Mouse (Mus musculus) embryonic fibroblast, embryonic 13.5 days (primary cell): ENCODE measurements around the gene Prkch. TPM values are rescaled to one million over a fixed set of nuclear protein-coding genes. Genes with fewer than 3 reads are reported as not detected.
A peak's percentile ranks its signal among the peaks of the same experiment; 100 is the strongest.

Source experiments
- H3K27ac ChIP-seq: 2 replicates; pipeline ENCODE4 v1.5.1; 2012; ENCODE audit warnings: low read length, control low read depth, inconsistent platforms; ENCODE audit not compliant: insufficient read depth
- H3K4me1 ChIP-seq: 2 replicates; pipeline ENCODE4 v1.6.1; 2011; ENCODE audit warnings: low read length; ENCODE audit not compliant: control insufficient read depth, insufficient read depth
- H3K4me3 ChIP-seq: 2 replicates; pipeline ENCODE4 v1.5.1; 2011; ENCODE audit warnings: mild to moderate bottlenecking, control low read depth, low read length; ENCODE audit not compliant: insufficient read depth
- CTCF ChIP-seq: IDR thresholded peaks from 2 replicates; pipeline ENCODE4 v1.5.1; 2011; ENCODE audit warnings: mild to moderate bottlenecking, control low read depth, low read length, moderate library complexity, borderline replicate concordance; ENCODE audit not compliant: insufficient read depth
- POLR2A ChIP-seq: IDR thresholded peaks from 2 replicates; pipeline ENCODE4 v1.6.1; 2011; ENCODE audit warnings: low read depth, mild to moderate bottlenecking, control low read depth, low read length, moderate library complexity
- polyA plus RNA-seq: library from polyadenylated mRNA; stranded (reverse); fragments of >200 nt; gene quantifications from 2 replicates; pipeline ENCODE4 v1.2.4, GENCODE M21; 2011; ENCODE audit warnings: low read depth; ENCODE audit not compliant: missing spikeins, insufficient read length

Gene Prkch
- polyA plus RNA-seq, 1 experiment: 1.3 TPM

DNA sequence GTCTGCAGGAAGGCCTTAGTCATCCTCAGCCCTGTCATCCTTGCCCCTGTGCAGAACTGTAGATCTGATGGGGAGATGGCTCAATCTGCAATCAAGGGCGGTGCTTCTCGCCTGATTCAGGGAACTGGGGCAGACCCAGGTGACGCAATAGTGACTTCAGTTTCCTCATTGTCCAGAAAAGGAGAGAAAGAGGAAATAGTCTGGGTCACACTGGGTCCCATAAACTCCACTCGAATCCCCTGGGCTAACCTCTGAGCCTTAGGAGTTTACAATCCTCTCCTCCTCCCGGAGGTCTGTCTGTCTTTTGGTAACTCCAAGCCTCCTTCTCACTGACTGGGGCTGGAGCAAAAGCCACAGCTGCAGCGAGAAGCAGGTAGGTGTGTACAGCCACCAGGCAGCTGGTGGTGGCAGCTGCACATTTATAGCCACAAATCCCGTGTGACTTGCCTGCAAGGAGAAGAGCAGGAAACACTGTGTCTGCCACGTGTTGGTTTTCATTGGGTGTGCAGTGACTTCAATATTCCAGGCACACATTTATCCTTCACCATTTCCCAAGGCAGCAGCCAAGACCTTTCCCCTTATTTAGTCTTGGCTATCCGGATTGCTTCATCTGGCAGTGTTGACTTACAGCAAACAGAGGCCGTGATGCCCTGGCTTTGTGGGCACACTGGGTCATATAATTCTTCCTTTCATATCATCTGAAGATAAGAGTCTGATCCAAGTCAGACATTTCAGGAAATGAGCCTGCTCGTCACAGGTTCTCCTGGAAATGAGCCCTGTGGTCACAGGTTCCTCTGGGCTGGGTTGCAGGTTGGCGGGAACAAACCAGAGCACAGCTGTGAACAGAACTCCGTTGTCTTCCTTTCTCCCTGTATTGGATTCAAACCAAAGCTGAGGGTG is 195.0 kb downstream of the Prkch start:
- TF ChIP-seq CTCF (no peak), POLR2A (0 out of 2 replicates have a peak, but pooled peaks have one; percentile 17)
- H3K4me3 ChIP-seq: no peak overlapping the region
- peak overlapping the region; percentile 6 for H3K27ac ChIP-seq
- peaks cover 8% of the 10 kb centered on the region for H3K4me1 ChIP-seq

DNA sequence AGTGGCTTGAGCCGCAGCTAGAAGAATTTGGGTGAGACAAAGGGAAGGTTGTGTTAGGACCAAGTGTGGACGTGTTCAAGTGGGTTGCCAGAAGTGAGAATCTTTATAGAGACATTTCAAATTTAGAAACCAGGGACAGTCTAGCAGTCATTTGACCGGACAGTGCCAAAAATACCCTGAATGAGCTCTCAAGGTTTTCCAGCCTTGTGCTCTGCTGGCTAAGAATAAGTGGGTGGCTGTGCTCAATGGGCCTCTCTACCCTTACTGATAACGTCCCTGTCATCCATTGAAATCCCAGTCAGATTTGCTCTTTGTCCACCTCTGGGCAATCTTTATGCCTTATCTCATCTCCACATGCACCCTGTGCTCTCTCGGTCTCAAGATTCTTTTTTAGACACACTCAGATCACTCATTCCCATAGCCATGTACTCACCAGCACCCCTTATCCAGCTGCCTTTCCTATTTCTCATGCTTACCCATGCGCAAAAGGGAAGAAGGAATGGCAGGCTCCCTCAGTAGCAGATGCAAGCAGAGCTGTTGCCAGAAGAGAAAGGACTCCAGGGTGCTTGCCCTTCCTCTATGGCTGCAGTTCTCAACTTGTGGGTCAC is 196.9 kb downstream of the Prkch start:
- H3K4me3 ChIP-seq: no peak overlapping the region
- no peak overlapping the region for H3K27ac ChIP-seq
- TF ChIP-seq POLR2A (no peak), CTCF (no peak)
- H3K4me1 ChIP-seq: peaks cover 11% of the 10 kb centered on the region

DNA sequence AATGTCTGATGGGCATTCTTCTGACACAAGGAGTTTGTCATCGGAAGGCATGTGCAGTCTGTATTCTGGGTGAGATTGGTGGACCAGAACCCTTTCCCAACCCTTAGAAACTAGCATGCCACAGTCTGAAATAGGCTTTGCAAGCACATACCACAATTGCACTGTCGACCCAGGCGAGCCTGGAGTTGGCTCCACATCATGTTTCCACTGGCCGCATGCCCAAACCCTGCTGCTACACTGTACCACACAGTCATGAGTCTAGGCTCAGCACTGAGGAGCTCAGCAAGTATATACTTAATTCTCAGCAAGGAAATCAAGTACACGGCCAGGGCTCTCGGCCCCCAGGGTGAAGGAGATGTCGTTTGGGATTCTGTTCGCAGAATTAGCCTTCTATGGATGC is 202.3 kb downstream of the Prkch start:
- Histone ChIP-seq H3K4me1 (peaks cover 18% of the 10 kb centered on the region), H3K27ac (peak overlapping the region; percentile 89), H3K4me3 (no peak overlapping the region)
- no peak for TF ChIP-seq CTCF
- 0 out of 2 replicates have a peak, but pooled peaks have one; percentile 3 for TF ChIP-seq POLR2A

DNA sequence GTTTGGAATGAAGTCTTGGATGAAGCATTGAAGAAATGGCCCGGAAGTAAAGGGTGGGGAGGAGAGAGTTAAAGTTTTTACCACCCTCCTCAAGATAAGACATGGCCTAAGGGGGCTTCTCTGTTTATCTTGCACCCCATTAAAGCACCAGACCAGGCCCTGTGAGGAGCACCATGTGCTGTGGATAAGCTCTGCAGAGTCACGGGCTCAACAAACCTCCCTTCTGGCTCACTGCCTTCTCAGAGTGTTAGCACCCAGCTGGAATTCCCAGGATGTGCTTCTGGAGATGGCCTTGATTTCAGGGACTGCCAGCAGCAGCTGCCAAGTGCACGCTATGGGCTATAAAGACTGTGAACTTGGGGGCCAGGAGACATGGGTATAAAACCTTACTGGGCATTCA is 204.3 kb downstream of the Prkch start:
- no peak for TF ChIP-seq CTCF
- TF ChIP-seq POLR2A: no peak
- no peak overlapping the region; the same call in 1 of the 2 replicates for H3K27ac ChIP-seq
- H3K4me3 ChIP-seq: no peak overlapping the region
- H3K4me1 ChIP-seq: peaks cover 18% of the 10 kb centered on the region

DNA sequence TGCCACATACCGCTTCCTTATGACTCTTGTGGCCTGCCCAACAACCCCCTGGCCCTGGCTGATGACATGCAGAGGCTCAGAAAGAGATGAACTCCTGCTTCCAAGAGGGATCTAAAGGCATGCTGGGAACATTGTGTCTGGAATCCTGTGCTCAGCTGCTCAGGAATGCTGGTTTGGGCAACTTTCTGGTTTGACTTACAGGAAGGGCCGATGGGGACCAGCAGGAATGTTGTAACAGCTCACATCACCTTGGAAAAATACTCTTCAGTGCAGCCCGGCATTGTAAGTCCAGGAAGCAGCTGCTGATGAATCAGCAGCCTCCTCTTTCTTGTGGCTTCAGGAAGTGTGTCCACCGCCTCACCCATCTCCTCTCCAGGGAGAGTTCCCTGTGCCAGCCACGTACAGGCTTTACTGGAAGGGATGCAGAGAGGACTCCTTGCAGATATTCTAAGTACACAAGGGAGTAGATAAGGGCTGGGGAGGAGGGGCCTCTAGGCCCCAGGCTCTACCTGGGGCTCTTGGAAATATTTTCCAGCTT is 206.0 kb downstream of the Prkch start:
- Histone ChIP-seq H3K4me1 (peaks cover 18% of the 10 kb centered on the region), H3K4me3 (no peak overlapping the region), H3K27ac (peak overlapping the region; percentile 94)
- no peak for TF ChIP-seq CTCF
- no peak for TF ChIP-seq POLR2A

DNA sequence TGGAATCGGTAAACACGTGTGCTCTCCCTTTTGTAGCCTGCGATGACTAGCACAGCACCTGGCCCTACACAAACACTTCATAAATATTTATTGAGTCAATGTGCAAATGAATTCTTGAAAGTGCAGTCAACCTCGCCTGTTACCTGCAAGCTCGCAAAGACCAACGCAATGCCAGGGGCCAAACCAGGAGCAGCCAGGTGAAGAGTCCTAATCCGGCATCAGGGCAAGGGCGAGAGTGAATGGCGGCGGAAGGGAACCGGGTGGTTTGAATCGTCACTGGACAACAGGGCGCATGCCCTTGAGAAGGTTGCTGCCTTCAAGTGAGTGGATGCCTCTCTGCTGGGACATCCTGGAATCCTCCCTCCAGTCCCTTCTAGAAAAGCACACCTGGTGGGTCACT is 208.6 kb downstream of the Prkch start:
- Histone ChIP-seq H3K4me1 (peaks cover 10% of the 10 kb centered on the region; the same call in 1 of the 2 replicates), H3K27ac (no peak overlapping the region), H3K4me3 (no peak overlapping the region)
- TF ChIP-seq CTCF (no peak), POLR2A (no peak)

DNA sequence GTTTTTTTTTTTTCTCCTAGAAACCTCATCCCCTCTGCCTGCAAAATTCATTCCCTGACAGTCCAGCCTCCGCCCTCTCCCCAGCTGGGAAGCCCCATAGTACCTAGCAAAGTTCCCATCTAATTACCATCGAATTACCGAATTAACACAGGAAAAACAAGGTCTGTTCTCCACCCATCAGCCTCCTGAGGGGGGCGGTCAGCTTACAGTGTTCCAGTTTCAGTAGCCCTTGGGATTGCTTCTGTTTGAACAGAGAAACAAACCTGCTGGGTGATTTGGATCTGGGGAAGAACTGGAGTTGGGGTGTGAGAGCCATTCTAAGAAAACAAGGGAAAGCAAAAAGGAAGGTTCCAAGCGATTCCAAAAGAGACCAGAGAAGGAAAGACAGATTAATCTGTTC is 209.1 kb downstream of the Prkch start:
- no peak for TF ChIP-seq POLR2A
- TF ChIP-seq CTCF: no peak
- H3K27ac ChIP-seq: 0 out of 2 replicates have a peak overlapping the region, but pooled peaks have one; percentile 38
- no peak overlapping the region for H3K4me3 ChIP-seq
- peaks cover 10% of the 10 kb centered on the region; the same call in 1 of the 2 replicates for H3K4me1 ChIP-seq

DNA sequence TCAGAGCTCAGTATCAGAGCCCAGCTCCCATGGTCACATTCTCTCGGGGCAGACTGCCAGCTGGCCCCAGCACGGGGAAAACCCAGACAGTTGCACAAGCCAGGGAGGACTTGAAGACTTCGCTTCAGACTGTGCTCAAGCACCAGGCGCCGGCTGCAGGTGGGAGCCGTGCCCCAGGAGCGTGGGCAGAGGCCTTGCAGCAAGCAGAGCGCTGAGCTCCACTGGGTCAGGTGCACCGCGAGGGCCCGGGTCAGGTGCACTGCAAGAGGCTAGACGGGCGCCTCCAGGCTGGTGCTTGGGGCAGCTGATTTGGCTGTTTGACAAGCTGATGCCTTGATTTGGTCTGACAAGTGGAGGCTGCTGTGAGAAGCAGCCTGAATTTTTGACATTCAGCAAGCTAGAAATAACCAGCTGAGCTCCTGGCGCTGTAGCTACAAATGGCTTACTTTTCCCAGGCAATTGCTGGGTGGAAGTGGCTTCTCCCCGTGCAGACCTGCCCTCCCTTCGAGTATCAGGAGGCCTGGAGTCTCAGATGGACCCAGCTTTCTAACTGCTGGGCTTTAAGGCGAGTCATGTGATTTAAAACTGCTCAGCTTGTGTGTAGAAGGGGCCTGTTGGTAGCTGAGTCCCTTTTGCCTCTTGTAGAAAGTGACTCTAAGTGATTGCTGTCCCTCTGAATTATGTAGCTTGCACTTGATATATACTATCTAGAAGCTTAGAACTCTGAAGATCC is 209.7 kb downstream of the Prkch start:
- peak overlapping the region; percentile 38; the same call in 1 of the 2 replicates for H3K27ac ChIP-seq

DNA sequence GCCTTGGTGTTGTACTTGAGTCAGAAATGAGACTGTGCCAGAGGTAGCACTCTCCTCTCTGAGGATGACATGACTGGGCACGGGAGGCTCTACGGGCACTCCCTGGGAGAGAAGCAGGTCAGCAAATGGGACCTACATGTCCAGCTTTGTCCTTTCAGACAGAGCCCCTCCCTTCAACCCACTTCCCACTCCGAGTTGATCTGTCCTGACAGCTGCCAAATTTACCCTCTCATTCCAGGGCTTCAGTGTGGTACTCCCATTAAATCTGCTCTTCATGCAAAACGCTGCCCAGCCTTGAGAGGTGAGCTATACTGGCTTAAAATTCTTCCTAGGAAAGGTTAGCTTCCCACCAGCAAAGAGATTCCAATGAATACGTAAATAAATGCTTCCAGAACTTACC is 215.1 kb downstream of the Prkch start:
- no peak overlapping the region for H3K4me3 ChIP-seq
- H3K4me1 ChIP-seq: peaks cover 2% of the 10 kb centered on the region
- TF ChIP-seq POLR2A: no peak
- no peak for TF ChIP-seq CTCF
- no peak overlapping the region for H3K27ac ChIP-seq

More for the DNA sequence above, 209.7 kb downstream of the Prkch start:
- TF ChIP-seq POLR2A (no peak), CTCF (no peak)
- no peak overlapping the region for H3K4me3 ChIP-seq
- H3K4me1 ChIP-seq: peaks cover 10% of the 10 kb centered on the region; the same call in 1 of the 2 replicates

DNA sequence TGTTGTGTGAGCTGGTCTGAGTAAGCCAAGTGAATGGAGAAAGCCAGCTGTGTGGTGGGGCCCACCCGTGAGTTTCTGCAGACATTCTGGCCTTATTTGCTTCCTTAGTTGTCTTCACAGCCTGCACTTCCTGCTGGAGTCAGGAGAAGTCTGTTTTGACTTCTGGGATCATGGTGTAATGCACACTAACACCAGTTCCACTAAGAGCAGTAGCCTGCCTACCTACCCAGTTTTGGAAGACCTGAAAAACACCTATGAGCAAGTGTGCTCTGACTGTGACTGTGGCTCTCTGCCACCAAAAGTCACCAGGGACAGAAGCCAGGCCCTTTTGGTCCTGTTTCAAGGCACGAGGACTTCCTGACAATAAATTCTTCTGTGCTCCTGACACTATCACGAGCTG is 216.3 kb downstream of the Prkch start:
- peaks cover 2% of the 10 kb centered on the region for H3K4me1 ChIP-seq
- TF ChIP-seq CTCF (no peak), POLR2A (no peak)
- H3K27ac ChIP-seq: no peak overlapping the region
- H3K4me3 ChIP-seq: no peak overlapping the region
